Mouse (Mus musculus): ENCODE results near the gene Olfr1355. TPM values are rescaled to one million over a fixed set of nuclear protein-coding genes. Genes with fewer than 3 reads are reported as not detected.
"Not testable (repeated sequence)": the region's sequence is repeated elsewhere in the genome, so short reads cannot be mapped to it uniquely, and the experiment has no call there.

Olfr1355 gene
- polyA plus RNA-seq (2014; fragmentation: Nextera tagmentation; extraction: Ambion mirVana): not detected in 2 replicates

DNA sequence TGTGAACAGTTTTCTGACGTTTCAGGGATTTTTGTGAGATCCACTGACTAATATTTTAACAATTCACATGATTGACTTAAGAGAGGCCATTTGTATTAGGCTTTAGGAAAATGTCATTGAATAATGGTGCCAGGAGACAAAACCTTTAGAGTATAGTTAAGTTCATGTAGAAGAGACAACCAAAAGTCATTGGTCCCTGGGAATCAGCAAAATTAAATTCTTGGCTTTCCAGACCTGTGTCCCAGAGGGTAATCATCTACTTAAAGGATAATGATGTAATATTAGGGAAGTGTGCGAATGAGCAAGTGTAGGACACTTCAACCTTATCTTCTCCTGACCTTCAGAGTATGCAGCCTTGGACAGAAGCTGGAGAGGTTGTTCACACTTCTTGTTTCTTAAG, at the start of gene Olfr1355:
TSS of gene Olfr1355 (plus strand) at position 301 of the 400 bp plus-strand sequence.
- H3K9me3 ChIP-seq (ENCODE audit: control insufficient read depth, low read length): no peaks in the 10 kb centered on the region
- H3K4me1 ChIP-seq (replicated peaks; ENCODE audit: control insufficient read depth, insufficient read depth, low read length): no peaks in the 10 kb centered on the region
- H3K4me2 ChIP-seq (ENCODE audit: low read depth, low read length, severe bottlenecking): no peak within 1 kb of the TSS
- no peak within 1 kb of the TSS for H3K27ac ChIP-seq (ENCODE audit: low read depth, low read length)
- H3K27me3 ChIP-seq (ENCODE audit: control insufficient read depth, insufficient read depth, low read length): no peaks in the 10 kb centered on the region
- DNase-seq (ENCODE audit: low spot score) (no peak), ATAC-seq (replicated peaks; ENCODE audit: low FRiP score) (no peak)
- WGBS: 81% methylated on average over 2 of the region's 2 CpGs
- H3K36me3 ChIP-seq (ENCODE audit: control insufficient read depth, insufficient read depth, low read length): no peaks in the 10 kb centered on the region
- H3K9ac ChIP-seq (ENCODE audit: low read length): no peak within 1 kb of the TSS
- no peak within 1 kb of the TSS for H3K4me3 ChIP-seq (ENCODE audit: low read depth, low read length)

DNA sequence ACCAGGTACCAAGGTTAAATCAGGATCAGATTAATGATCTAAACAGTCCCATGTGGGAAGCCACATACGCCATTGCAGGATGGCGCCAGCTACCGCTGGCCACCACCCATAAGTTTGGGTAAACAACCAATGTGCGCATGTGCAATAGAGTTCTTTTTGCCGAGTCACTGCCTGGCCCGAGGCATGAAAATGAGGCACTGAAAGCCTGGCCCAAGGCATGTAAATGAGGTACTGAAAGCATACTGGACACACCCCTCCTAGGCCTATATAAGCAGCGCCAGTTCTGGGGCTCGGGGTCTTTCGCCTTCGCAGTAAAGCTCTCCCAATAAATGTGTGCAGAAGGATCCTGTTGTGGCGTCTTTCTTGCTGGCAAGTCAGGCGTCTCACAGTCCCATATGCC, 34.9 kb upstream of the Olfr1355 start:
- H3K4me2 ChIP-seq (ENCODE audit: low read depth, low read length, severe bottlenecking); H3K36me3 ChIP-seq (ENCODE audit: control insufficient read depth, insufficient read depth, low read length); H3K4me3 ChIP-seq (ENCODE audit: low read depth, low read length); H3K9ac ChIP-seq (ENCODE audit: low read length); H3K27me3 ChIP-seq (ENCODE audit: control insufficient read depth, insufficient read depth, low read length); ATAC-seq (replicated peaks; ENCODE audit: low FRiP score); H3K9me3 ChIP-seq (ENCODE audit: control insufficient read depth, low read length); H3K27ac ChIP-seq (ENCODE audit: low read depth, low read length); H3K4me1 ChIP-seq (replicated peaks; ENCODE audit: control insufficient read depth, insufficient read depth, low read length); DNase-seq (ENCODE audit: low spot score): not testable (repeated sequence)
- WGBS: 88% methylated on average over 12 of the region's 12 CpGs

DNA sequence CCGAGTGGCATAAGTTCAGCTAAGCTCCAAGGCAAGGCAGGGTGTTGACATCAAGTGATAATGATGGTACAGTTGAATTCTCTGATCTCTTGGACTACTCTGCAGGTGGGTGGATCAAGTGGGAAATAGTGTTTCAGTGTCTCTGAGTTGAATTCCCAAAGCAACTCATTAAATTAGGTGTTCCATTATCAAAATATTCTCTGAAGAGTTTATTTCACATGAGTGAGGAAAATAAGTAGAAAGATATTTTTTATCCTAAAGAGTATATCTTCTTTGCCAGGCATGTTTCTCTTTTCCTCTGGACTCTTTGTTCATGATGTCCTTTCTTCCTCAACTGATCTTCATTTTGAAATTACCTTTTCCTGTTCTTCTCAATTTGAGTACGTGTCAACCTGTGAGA, 23.3 kb upstream of the Olfr1355 start, which contains the start of gene Olfr1356:
TSS of gene Olfr1356 (minus strand) at position 101 of the 400 bp plus-strand sequence.
- Histone ChIP-seq H3K9ac (ENCODE audit: low read length) (no peak within 1 kb of the TSS), H3K36me3 (ENCODE audit: control insufficient read depth, insufficient read depth, low read length) (no peaks in the 10 kb centered on the region), H3K9me3 (ENCODE audit: control insufficient read depth, low read length) (no peaks in the 10 kb centered on the region; the same call in 1 of the 2 replicates), H3K4me2 (ENCODE audit: low read depth, low read length, severe bottlenecking) (no peak within 1 kb of the TSS), H3K27me3 (ENCODE audit: control insufficient read depth, insufficient read depth, low read length) (no peaks in the 10 kb centered on the region), H3K4me1 (replicated peaks; ENCODE audit: control insufficient read depth, insufficient read depth, low read length) (no peaks in the 10 kb centered on the region), H3K27ac (ENCODE audit: low read depth, low read length) (no peak within 1 kb of the TSS), H3K4me3 (ENCODE audit: low read depth, low read length) (no peak within 1 kb of the TSS)
- DNase-seq (ENCODE audit: low spot score) (no peak), ATAC-seq (replicated peaks; ENCODE audit: low FRiP score) (no peak)
- WGBS: 77% methylated on average over 2 of the region's 2 CpGs

DNA sequence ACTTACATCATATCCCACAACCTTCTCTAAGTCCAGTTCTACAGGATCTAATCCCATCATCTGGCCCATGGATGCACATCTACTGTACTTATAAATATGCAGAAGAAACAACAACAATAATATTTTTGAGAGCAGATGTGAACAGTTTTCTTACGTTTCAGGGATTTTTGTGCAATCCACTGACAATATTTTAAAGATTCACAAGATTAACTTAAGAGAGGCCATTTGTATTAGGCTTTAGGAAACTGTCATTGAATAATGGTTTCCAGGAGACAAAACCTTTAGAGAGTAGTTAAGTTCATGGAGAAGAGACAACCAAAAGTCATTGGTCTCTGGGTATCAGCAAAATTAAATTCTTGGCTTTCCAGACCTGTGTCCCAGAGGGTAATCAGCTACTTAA, 37.5 kb downstream of the Olfr1355 start, which contains the start of gene Olfr1354:
TSS of gene Olfr1354 (plus strand) at position 301 of the 400 bp plus-strand sequence.
- 79% methylated on average over 1 of the region's 1 CpGs for WGBS
- H3K9ac ChIP-seq (ENCODE audit: low read length); H3K27ac ChIP-seq (ENCODE audit: low read depth, low read length); H3K27me3 ChIP-seq (ENCODE audit: control insufficient read depth, insufficient read depth, low read length); ATAC-seq (replicated peaks; ENCODE audit: low FRiP score); DNase-seq (ENCODE audit: low spot score); H3K4me2 ChIP-seq (ENCODE audit: low read depth, low read length, severe bottlenecking); H3K4me1 ChIP-seq (replicated peaks; ENCODE audit: control insufficient read depth, insufficient read depth, low read length); H3K36me3 ChIP-seq (ENCODE audit: control insufficient read depth, insufficient read depth, low read length); H3K9me3 ChIP-seq (ENCODE audit: control insufficient read depth, low read length); H3K4me3 ChIP-seq (ENCODE audit: low read depth, low read length): not testable (repeated sequence)

Other genes with a start within 250 kb of the Olfr1355 start
- not detected in 2 replicates for gene Casp14, start 157.2 kb upstream of the Olfr1355 start, polyA plus RNA-seq (2014; fragmentation: Nextera tagmentation; extraction: Ambion mirVana)
- 0.15 and 0.20 TPM in 2 replicates for gene Ccdc105, start 122.5 kb upstream of the Olfr1355 start, polyA plus RNA-seq (2014; fragmentation: Nextera tagmentation; extraction: Ambion mirVana)
- gene Slc1a6, start 95.0 kb upstream of the Olfr1355 start, polyA plus RNA-seq (2014; fragmentation: Nextera tagmentation; extraction: Ambion mirVana): 1.4 and 1.5 TPM in 2 replicates
- gene Olfr1356, start 23.4 kb upstream of the Olfr1355 start, polyA plus RNA-seq (2014; fragmentation: Nextera tagmentation; extraction: Ambion mirVana): not detected in 2 replicates
- gene Olfr1354, start 37.6 kb downstream of the Olfr1355 start, polyA plus RNA-seq (2014; fragmentation: Nextera tagmentation; extraction: Ambion mirVana): not detected in 2 replicates
- gene Olfr8, start 75.1 kb downstream of the Olfr1355 start, polyA plus RNA-seq (2014; fragmentation: Nextera tagmentation; extraction: Ambion mirVana): not detected in 2 replicates
- gene Olfr1353, start 87.8 kb downstream of the Olfr1355 start, polyA plus RNA-seq (2014; fragmentation: Nextera tagmentation; extraction: Ambion mirVana): not detected in 2 replicates
- gene Olfr1352, start 105.5 kb downstream of the Olfr1355 start, polyA plus RNA-seq (2014; fragmentation: Nextera tagmentation; extraction: Ambion mirVana): not detected in 2 replicates
- not detected in 2 replicates for gene Olfr1351, start 136.9 kb downstream of the Olfr1355 start, polyA plus RNA-seq (2014; fragmentation: Nextera tagmentation; extraction: Ambion mirVana)
- not detected in 2 replicates for gene Olfr57, start 153.2 kb downstream of the Olfr1355 start, polyA plus RNA-seq (2014; fragmentation: Nextera tagmentation; extraction: Ambion mirVana)
- gene 2610008E11Rik, start 222.1 kb downstream of the Olfr1355 start, polyA plus RNA-seq (2014; fragmentation: Nextera tagmentation; extraction: Ambion mirVana): 34.3 and 36.4 TPM in 2 replicates

Measured in forebrain, embryonic 11.5 days (tissue).